Mouse (Mus musculus): ENCODE measurements around the gene Wdr13. TPM values are rescaled to one million over a fixed set of nuclear protein-coding genes. Genes with fewer than 3 reads are reported as not detected.

Gene Wdr13
- 10 to 100 TPM; 55.3 to 98.1 (median 71.7) TPM for total RNA-seq (2022)

GRCm38 (mm10) chrX:8132017-8132976 lies at the start of gene Wdr13:
Gene Wdr13 (minus strand): TSS chrX:8132892.
- DNase-seq, result peak; percentile 90

DNA sequence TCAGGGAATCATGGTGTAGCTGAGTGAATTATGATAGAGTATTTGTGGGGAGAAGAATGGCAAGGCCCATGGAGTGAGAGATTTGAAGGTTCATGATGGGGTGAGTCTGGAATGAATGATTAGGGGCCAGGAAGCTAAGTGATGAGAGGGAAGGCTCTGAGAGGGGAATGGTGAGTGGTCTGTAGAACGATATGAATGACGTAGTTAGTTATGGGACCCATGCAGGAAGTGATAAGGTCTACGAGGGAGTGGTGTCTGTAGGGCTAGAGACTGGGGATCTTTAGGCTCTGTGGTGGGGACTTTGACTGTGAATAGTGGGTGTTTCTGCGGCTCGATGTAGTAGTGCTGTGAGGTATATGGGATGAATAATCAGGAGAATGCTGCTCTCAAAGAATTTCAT lies 47.0 kb upstream of the Wdr13 start:
- no peak for DNase-seq

DNA sequence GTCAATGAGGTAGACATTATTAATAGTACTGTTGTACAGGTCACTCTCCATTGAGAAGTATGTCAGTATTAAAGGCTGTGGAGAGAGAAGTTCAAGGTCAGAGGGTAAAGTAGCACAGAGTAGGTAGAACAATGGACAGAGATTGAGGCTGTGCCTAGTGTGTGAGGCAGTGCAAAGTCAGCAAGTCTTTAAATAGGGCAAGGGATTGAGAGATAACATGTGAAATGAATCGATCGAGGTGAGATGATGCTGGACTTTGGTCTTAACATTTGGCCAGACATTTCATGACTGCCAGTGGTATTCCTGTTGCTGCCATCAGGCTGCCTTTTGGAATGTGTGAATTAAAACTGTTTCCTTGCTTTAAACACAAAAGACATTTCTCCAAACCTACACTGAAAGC lies 46.2 kb upstream of the Wdr13 start:
- no peak for DNase-seq

DNA sequence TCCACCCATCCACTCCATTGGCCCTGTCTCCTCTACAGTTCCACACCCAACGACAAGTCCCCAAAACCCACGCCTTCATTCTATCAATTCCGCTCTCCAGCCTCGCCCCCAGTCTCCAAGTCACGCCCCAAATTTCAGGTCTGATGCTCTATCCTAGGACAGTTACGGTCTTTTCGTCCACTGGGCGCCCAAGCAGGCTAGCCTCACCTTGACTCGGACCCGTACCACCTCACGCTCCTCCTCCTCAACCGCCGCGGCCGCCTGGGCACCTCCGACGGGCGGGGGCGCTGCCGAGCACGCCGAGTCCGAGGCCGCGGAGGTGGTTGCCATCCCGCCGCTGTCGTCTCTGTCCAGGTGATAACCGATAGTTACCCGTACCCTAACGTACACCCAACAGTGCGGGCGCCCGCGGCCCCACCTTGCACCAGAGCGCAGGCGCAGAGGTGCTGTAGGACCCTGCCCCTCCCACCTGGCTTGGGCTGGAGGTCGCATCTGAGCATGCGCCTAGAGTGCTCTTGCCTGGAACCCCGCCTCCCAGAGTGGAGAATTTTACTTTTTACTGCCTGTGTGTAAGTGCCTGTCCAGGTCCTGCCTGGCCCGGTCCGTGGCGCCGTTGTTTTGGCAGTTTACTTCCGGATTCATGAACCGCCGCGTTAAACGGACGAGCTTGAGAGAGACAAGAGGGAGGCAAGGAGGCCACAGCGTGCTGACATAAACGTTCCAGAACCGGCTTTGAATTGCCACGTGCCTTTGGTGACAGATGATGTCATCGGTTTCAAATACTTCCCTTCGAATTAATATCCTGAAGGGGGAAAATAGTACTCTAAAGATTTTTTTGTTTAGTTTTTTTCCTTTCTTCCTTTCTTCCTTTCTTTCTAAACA lies 43.1 kb upstream of the Wdr13 start, which contains the start of gene Tbc1d25:
Gene Tbc1d25 (minus strand): TSS at position 678 of the 882 bp plus-strand sequence.
- peak; percentile 83 for DNase-seq

- DNase-seq, result no peak
Observed at GRCm38 (mm10) chrX:8175169-8175503, 42.4 kb upstream of the Wdr13 start.

DNA sequence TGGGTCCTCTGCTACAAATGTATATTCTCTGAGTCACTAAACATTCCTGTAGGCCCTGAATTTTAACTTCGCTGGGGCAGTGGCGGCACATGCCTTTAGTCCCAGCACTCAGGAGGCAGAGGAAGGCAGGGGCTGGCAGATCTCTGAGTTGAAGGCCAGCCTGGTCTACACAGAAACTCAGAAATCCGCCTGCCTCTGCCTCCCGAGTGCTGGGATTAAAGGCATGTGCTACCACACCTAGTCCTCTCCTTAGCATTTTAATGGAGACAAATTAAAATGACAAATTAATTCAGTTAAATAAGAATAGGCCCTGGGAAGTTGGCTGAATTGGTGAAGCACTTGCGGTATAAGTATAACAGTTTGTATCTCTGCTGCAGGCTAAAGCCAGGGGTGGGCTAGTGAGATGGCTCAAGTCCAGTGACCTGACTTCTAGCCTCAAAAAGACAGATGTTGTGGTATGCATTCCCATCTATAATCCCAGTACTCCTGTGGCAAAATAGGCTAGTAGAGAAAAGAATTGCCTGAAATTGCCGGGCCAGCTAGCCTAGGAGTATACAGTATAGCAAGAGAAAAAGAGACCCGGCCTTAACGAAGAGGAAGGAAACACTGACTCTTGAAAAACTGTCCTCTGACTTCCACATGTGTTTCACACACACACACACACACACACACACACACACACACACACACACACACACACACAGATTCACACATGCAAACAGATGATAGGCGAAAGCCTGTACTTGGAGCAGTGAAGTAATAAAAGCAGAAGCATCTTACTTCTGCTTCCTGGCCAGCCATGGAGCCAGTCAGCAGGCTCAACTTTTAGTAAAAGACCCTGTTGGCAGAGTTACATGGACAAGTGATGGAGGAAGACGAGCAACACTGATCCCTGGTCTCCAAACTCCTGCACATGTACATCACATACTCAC lies 35.3 kb upstream of the Wdr13 start:
- DNase-seq, result no peak

GRCm38 (mm10) chrX:8164471-8164870 lies 31.8 kb upstream of the Wdr13 start:
- DNase-seq, result no peak

DNA sequence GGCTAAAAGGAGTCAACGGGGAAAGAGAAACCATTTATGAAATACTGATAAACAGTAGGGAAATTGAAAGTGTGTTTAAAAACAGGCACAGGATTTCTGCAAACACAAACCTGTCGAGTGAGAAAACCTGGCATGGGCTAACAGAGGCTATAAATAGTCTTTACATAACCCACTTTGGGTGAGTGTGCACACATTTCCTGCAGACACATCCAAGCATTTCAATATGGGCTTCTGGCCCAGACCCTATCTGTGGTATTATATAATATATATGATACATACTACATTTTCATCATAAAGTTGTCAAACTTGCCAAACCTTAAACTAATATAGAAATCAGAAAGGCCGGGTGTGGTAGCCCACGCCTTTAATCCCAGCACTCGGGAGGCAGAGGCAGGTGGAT lies 30.4 kb upstream of the Wdr13 start:
- no peak for DNase-seq

GRCm38 (mm10) chrX:8145153-8145991 lies 12.7 kb upstream of the Wdr13 start, which contains the start of gene Rbm3:
Gene Rbm3 (minus strand): TSS chrX:8145880.
- peak; percentile 81 for DNase-seq

GRCm38 (mm10) chrX:8143750-8144149 lies 11.1 kb upstream of the Wdr13 start:
- no peak for DNase-seq

DNA sequence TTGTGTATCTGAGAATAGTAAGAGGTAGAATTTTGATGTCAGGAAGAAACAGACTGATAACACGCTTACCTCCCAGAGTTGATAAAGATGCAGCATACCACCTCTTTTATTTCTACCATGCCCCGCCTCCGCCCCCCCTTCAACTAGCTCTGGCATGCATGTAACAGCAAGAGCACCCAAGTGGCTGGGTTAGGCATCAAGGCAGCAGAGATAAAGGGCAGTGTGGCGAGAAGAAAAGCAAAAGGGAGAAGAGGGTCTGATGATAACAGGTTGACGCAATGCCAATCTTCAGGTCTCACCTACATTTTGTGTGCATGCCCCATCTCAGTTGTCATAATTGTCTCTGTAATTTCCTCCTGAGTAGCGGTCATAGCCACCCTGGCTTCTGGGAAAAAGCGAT lies 10.3 kb upstream of the Wdr13 start:
- DNase-seq, result no peak

DNA sequence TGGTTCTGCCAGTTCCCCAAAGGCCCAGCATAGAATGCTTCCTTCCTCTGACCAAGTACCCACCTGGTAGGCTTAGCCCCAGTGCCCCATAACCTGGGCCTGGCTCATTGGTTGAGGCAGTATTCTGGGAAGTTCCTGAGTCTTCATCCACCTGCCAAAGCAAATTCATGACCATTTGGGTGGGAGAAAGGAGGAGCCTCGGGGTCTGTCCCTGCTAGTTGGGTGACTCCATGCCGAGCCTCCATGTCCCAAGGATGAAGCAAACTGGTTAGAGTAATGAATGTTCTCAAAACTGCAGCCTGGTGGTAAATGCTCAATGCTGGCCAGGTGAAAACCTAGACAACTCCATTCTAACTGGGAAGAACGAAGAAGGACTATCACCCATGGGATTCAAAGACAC lies 8.4 kb upstream of the Wdr13 start:
- no peak for DNase-seq

- DNase-seq, result no peak
Observed at GRCm38 (mm10) chrX:8140446-8140845, 7.8 kb upstream of the Wdr13 start.

GRCm38 (mm10) chrX:8139480-8139879 lies 6.8 kb upstream of the Wdr13 start:
- DNase-seq, result no peak

DNA sequence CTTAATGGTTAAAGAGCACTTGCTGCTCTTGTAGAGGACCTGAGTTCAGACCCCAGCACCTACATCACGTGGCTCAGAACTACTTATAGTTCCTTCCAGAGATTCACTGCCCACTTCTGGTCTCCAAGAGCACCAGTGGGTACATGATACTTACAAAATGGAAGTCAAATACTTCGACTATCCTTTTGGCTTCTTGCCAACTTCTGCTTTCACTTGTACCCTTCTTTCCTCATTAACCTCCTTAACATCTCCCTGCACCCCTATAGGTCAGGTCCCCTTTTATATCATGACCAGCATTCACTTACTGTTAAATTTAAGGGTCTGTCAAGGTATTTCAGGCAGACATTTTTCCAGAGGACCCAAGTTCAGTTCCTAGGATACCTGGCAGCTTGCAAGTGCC lies 3.2 kb upstream of the Wdr13 start:
- DNase-seq, result no peak

DNA sequence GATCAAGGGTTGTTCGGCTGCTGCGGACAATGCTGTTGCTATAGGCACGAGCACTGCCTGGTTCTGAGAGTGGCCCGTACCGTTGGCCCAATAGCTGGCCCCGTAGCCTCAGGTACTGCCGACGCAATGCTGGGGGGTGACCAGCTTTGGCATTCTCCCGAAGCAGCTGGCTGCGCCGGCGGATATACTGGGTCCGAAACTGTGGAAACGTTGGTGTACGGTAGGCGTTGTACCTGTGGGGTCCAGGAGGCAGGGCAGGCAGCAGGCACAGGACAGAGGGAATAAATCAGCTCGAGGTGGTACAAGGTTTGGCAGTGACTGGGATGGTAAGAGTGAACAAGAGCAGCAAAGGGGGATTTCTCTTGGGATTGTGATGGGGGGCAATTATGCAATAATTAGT lies 1.3 kb downstream of the Wdr13 start:
- DNase-seq, result no peak

DNA sequence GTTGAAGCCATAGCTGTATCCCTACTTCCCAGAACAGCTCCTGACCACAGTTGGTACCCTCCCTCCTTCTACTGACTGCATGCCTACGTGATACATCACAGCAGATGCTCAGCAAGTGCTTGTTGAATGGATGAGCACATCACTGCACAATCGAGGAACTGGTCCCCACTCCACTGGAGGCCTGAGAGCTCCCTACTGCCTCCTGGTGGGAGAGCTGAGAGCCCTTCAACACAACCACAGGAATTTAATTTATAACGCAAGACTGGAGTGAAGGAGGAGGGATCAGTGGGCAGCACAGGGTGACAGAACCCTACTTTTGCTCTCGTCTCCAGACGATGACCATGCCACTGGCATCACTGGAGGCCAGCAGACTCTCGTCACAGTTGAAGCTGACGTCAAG lies 7.5 kb downstream of the Wdr13 start:
- no peak for DNase-seq

DNA sequence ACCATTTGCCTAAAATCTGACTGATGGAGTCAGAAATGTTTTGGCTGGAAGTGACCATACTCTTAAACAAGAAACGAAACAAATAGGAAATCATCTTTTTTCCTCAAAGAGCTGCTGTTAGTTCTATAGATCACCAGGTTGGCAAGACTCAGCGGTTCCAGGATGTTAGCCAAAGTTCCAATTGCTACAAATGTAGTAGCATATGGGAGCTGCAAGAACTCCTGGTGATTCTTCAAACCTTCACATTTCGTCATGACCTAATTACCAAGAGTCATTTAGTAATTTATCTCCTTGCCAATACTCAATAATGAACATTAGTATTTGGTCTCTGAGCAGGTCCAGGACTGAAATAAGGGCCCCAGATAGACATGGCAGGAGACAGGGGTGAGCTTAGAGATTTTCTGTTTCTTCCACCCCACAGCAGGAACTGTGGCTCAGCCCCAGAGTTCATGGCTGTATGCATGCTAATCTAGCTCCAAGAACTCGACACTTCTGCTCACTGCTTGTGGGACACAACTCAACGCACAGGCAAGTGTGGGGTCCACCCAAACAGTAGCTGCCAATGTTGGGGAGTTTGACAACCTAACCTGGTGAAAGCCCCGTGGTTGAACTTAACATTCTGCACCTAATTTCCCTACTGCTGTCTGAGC lies 8.7 kb downstream of the Wdr13 start:
- no peak for DNase-seq

DNA sequence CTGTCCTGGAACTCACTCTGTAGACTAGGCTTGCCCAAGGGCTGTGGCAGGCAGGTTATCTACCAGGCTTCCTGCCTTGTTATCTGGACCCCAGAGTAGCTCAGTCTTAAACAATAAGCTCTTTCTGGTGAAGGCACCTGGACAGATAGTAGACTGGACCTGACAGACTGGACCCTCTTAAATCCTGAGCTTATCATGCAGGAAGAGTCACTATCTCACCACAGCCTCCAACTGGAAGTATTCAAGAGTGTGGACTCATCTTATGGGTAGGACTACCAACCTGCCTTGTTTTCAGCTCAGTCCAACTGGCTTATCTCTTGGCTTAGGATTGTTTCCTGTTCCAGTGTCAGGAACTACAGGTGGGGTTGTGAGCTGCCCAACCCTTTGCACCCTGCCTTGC lies 15.4 kb downstream of the Wdr13 start:
- no peak for DNase-seq

DNA sequence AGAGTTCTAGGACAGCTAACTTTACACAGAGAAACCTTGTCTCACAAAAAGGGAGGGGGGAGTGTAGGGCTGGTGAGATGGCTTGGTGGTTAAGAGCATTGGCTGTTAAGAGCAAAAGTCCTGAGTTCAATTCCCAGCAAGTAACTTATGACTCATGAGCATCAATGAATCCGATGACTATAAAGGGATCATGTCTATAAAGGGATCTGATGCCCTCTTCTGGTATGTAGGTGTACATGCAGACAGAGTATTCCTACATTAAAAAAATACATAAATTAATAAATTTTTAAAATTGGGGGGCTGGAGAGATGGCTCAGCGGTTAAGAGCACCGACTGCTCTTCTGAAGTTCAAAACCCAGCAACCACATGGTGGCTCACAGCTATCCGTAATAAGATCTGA lies 17.4 kb downstream of the Wdr13 start:
- DNase-seq, result no peak

DNA sequence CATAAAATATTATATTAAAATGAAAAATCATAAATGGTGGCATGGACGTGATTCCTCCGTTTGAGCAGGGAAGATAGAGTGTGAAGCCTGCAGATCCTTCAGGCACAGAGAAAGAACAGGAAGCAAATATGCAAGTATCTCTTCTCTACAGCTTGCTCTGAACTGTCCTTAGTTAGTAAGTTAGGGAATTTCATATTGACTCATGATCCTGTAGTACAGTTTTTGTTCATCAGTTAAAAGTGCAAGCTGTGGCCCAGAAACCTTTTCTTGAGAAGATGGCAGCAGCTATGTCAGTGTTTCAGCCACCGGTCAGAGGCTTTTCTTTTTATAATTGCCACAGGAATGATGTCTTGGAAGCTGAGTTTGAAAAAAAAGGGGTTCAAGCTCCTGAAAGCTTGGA lies 27.7 kb downstream of the Wdr13 start:
- DNase-seq, result no peak
